Mouse (Mus musculus) megakaryocyte, embryonic 14.5 days (primary cell): ENCODE data around the gene Cnih2.

Experiments
- FLI1 ChIP-seq: IDR thresholded peaks from 2 replicates; pipeline ENCODE4 v1.6.1; 2012; ENCODE audit warnings: low read length, inconsistent platforms, mixed read lengths
- GATA1 ChIP-seq: IDR thresholded peaks from 3 replicates; pipeline ENCODE4 v1.6.1; 2012; ENCODE audit warnings: mixed read lengths, low read length, inconsistent platforms, borderline replicate concordance

DNA sequence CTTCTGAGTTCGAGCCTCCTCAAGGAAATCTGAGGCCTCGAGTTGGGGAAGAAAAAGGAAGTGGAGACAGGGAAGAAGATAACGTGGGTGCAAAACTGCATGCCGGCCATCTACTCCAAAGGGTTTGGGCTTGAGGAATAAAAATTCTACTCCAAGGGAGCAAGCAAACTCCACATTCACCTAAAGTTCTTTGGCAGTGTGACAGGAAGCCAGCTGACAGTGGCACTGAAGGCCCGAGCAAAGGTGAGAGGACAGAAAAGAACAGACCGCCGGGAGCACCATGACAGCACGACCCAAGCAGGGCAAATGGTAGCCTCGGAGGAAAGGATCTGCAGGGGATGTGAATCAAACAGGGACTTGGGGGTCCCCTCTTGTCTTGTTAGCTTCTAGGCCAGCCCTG is 7.8 kb upstream of the Cnih2 start:
- TF ChIP-seq GATA1, result no peak
- no peak for TF ChIP-seq FLI1
